Mouse (Mus musculus) heart, adult 2 months (tissue): ENCODE measurements around the gene Pdk2. TPM values are rescaled to one million over a fixed set of nuclear protein-coding genes. Genes with fewer than 3 reads are reported as not detected.

Source experiments
- DNase-seq, 2 experiments: peaks; one replicate each; pipeline ENCODE4 v3.0.0; 2021
- H3K27ac ChIP-seq: fragments of 200-600 bp; 2 replicates; pipeline ENCODE4 v1.8.1; 2022
- H3K27me3 ChIP-seq: fragments of 200-500 bp; 2 replicates; pipeline ENCODE4 v1.6.1; 2012; ENCODE audit warnings: mild to moderate bottlenecking, low read length, inconsistent platforms, mixed read lengths; ENCODE audit not compliant: control insufficient read depth, insufficient read depth
- H3K36me3 ChIP-seq: fragments of 200-500 bp; 2 replicates; pipeline ENCODE4 v1.6.1; 2012; ENCODE audit warnings: low read length, inconsistent platforms; ENCODE audit not compliant: control insufficient read depth, insufficient read depth
- H3K4me1 ChIP-seq: fragments of 200-500 bp; 2 replicates; pipeline ENCODE4 v1.6.1; 2011; ENCODE audit warnings: low read length; ENCODE audit not compliant: control insufficient read depth, insufficient read depth
- H3K4me3 ChIP-seq: fragments of 200-600 bp; 2 replicates; pipeline ENCODE4 v1.8.1; 2022
- H3K79me2 ChIP-seq: fragments of 200-500 bp; replicated peaks from 2 replicates; pipeline ENCODE4 v1.6.1; 2012; ENCODE audit warnings: mild to moderate bottlenecking, inconsistent platforms, low read length, moderate library complexity, mixed read lengths; ENCODE audit not compliant: control insufficient read depth, insufficient read depth
- H3K9ac ChIP-seq: fragments of 200-500 bp; 2 replicates; pipeline ENCODE4 v1.6.1; 2012; ENCODE audit warnings: low read depth, mild to moderate bottlenecking, control low read depth, inconsistent platforms, low read length, mixed read lengths
- CTCF ChIP-seq: fragments of 200-600 bp; IDR thresholded peaks from 2 replicates; pipeline ENCODE4 v1.8.1; 2022; ENCODE audit warnings: antibody characterized with exemption, mild to moderate bottlenecking, moderate library complexity
- EP300 ChIP-seq: fragments of 200-500 bp; IDR thresholded peaks from 2 replicates; pipeline ENCODE4 v1.6.1; 2011; ENCODE audit warnings: low read depth, low read length, control low read depth; ENCODE audit not compliant: insufficient read depth
- POLR2A ChIP-seq: fragments of 200-500 bp; IDR thresholded peaks from 2 replicates; pipeline ENCODE4 v1.6.1; 2011; ENCODE audit warnings: mild to moderate bottlenecking, low read depth, low read length, control low read depth; ENCODE audit not compliant: insufficient read depth
- WGBS: fragments of 180-500 bp; shearing (Covaris S2); methylation state at CpG from one replicate; pipeline ENCODE4 v1.1.7; 2018; 5-methylcytosine and 5-hydroxymethylcytosine counted together
- intact Hi-C: fragments of 180-260 bp; cut with DNase I; formaldehyde crosslinking; loops from one replicate; pipeline ENCODE4 v1.15.1; 2025
- long read RNA-seq: library from polyadenylated mRNA; stranded (forward); transcript quantifications from one replicate; pipeline ENCODE4 v2.0.0, GENCODE M21; 2021
- polyA plus RNA-seq: library from polyadenylated mRNA; depleted of rRNA; stranded (reverse); fragments of >200 nt; gene quantifications from 2 replicates; pipeline ENCODE4 v1.2.3, GENCODE M21; 2012; rRNA removed
- total RNA-seq, 2 experiments: library from RNA; stranded (reverse); gene quantifications; 2 replicates each; pipeline ENCODE4 v1.2.3; 2021

Pdk2 gene
- total RNA-seq (100 to 1,000 TPM; 393 to 479 TPM), polyA plus RNA-seq (518 and 592 TPM in 2 replicates)
- long read RNA-seq, transcript Pdk2-201 (11 exons, 2,246 nt) = major isoform, 563 of 625 reads
- long read RNA-seq, partial matches to known transcripts = 20 of 625 reads
- long read RNA-seq, other reads (novel, unspliced or antisense) = 42 of 625 reads

GRCm38 (mm10) chr11:95041139-95041609 lies at the start of gene Pdk2:
TSS of gene Pdk2 (minus strand) at chr11:95041354.
- Histone ChIP-seq H3K4me3 (peak within 1 kb of the TSS; percentile 83), H3K4me1 (no peaks in the 10 kb centered on the region; the same call in 1 of the 2 replicates), H3K9ac (peak within 1 kb of the TSS; percentile 88), H3K36me3 (no peaks in the 10 kb centered on the region), H3K27ac (peak within 1 kb of the TSS; percentile 98), H3K27me3 (no peaks in the 10 kb centered on the region), H3K79me2 (peaks cover 1% of the 10 kb centered on the region; the same call in 1 of the 2 replicates)
- DNase-seq = peak; percentile 94 to 98
- TF ChIP-seq EP300 (peak; percentile 69; the same call in 1 of the 2 replicates), POLR2A (peak; percentile 88), CTCF (no peak)
- intact Hi-C loops = loop anchor here (2.0 to 10.0 kb wide), 4 partner anchors 34 to 484 kb away; partner anchors contain the start of gene Col1a1
- WGBS = under 1% methylated on average over 41 of the region's 41 CpGs

GRCm38 (mm10) chr11:95088857-95089779 lies 48.0 kb upstream of the Pdk2 start:
- Histone ChIP-seq H3K4me3 (no peak overlapping the region), H3K36me3 (no peaks in the 10 kb centered on the region), H3K27me3 (no peaks in the 10 kb centered on the region), H3K79me2 (no peaks in the 10 kb centered on the region), H3K9ac (no peak overlapping the region), H3K27ac (peak overlapping the region; percentile 49), H3K4me1 (peaks cover 9% of the 10 kb centered on the region)
- intact Hi-C loops = loop anchor here (2.0 kb wide), 1 partner anchor 16 kb away; no protein-coding TSS in a partner anchor
- TF ChIP-seq CTCF (no peak), EP300 (peak; percentile 30; the same call in 1 of the 2 replicates)
- DNase-seq = peak; percentile 72 to 80
- 40% methylated on average over 16 of the region's 16 CpGs for WGBS

DNA sequence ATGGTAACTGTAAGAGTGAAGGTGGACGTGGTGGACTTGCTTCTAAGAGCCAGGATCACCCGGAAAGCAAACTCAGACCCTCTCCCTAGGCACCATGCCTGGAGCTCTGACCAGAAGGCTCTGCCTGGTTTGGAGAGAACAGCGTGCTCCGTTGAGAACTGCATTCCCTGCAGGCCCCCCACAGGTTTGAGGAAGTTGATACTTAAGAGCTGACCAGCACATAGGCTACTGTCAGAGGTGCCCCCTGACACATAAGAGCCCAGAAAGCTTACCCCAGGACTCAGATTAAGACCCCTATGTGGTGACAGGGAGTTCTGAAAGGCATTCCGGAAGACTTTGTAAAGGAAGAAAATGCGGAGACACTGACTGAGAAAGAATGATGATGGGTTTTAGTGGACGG lies 47.1 kb upstream of the Pdk2 start:
- no peaks in the 10 kb centered on the region for H3K27me3 ChIP-seq
- peak overlapping the region; percentile 49 for H3K27ac ChIP-seq
- no peaks in the 10 kb centered on the region for H3K36me3 ChIP-seq
- 65% methylated on average over 7 of the region's 7 CpGs for WGBS
- no peaks in the 10 kb centered on the region for H3K79me2 ChIP-seq
- peaks cover 9% of the 10 kb centered on the region for H3K4me1 ChIP-seq
- H3K4me3 ChIP-seq = no peak overlapping the region
- intact Hi-C loops = loop anchor here (2.0 kb wide), 1 partner anchor 17 kb away; no protein-coding TSS in a partner anchor
- DNase-seq = no peak
- no peak for TF ChIP-seq POLR2A
- TF ChIP-seq EP300 = no peak
- no peak for TF ChIP-seq CTCF
- no peak overlapping the region for H3K9ac ChIP-seq

DNA sequence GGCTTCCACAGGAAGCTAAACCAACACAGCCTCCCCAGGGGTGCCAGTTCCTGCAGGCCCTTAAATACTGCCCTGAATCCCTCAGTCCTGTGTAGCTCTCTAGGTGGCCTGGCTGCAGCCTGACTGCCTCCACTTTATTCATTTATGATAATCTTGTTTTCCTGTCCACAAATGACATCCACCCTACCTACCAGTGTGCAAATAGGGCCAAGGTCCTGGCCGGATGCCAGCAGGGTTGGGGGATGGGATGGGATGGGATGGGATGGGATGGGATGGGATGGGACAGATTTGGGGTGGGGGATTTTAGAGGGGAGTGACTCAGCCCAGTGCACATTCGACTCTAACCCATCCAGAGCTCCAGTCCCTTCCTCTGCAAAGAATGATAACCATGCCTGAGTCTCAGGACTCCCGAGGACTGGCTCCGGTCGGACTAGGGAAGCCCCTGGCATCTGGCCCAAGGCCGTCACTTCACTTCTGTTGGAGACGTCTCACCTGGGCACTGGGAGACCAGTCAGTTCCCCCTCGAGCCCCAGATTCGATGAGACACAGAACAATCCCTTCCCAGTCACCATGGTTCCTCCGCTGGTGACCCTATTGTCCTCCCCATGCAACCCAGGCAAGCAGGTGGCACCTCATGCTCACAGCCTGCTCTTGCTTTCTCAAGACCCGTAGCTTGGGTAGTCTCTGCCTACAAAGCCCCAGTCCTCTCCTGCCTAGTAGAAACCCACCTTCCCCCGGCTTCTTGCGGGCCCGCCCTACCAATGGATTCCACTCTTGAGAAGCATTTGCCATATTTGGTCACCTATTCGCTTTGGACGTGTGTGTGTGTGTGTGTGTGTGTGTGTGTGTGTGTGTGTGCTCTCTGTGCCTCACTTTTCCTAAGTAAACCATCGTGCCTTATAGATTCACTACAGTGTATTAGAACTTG lies 46.4 kb upstream of the Pdk2 start:
- no peak overlapping the region for H3K9ac ChIP-seq
- H3K36me3 ChIP-seq = no peaks in the 10 kb centered on the region
- intact Hi-C loops = loop anchor here (2.0 kb wide), 1 partner anchor 17 kb away; no protein-coding TSS in a partner anchor
- WGBS = 57% methylated on average over 17 of the region's 17 CpGs
- peaks cover 9% of the 10 kb centered on the region for H3K4me1 ChIP-seq
- no peak for DNase-seq
- no peak overlapping the region for H3K27ac ChIP-seq
- H3K4me3 ChIP-seq = no peak overlapping the region
- no peaks in the 10 kb centered on the region for H3K79me2 ChIP-seq
- no peak for TF ChIP-seq EP300
- no peak for TF ChIP-seq CTCF
- TF ChIP-seq POLR2A = no peak
- H3K27me3 ChIP-seq = no peaks in the 10 kb centered on the region

- no peak overlapping the region for H3K27ac ChIP-seq
- TF ChIP-seq POLR2A (no peak), CTCF (no peak), EP300 (no peak)
- no peak for DNase-seq
- no peaks in the 10 kb centered on the region for H3K79me2 ChIP-seq
- no peaks in the 10 kb centered on the region for H3K27me3 ChIP-seq
- no peaks in the 10 kb centered on the region for H3K36me3 ChIP-seq
- H3K4me3 ChIP-seq = no peak overlapping the region
- no peak overlapping the region for H3K9ac ChIP-seq
- intact Hi-C loops = no loop called here
- peaks cover 9% of the 10 kb centered on the region for H3K4me1 ChIP-seq
- 71% methylated on average over 5 of the region's 5 CpGs for WGBS
Measured at GRCm38 (mm10) chr11:95086229-95086628, 45.1 kb upstream of the Pdk2 start.
